Mouse (Mus musculus) lung, embryonic 14.5 days (tissue): ENCODE data around the gene Narfl. TPM values are rescaled to one million over a fixed set of nuclear protein-coding genes. Genes with fewer than 3 reads are reported as not detected.

Experiments used
- ATAC-seq: fragments of 200-750 bp; cut with Nextera tagmentation; 2 replicates; pipeline ENCODE4 v1.8.0; 2017; ENCODE audit warnings: mild to moderate bottlenecking, moderate TSS enrichment, moderate library complexity; ENCODE audit not compliant: insufficient read depth
- DNase-seq: peaks from one replicate; pipeline ENCODE4 v3.0.0-alpha.2; 2015
- H3K27ac ChIP-seq: fragments of 300-500 bp; sonication (generic); 2 replicates; pipeline ENCODE4 v1.5.1; 2014; ENCODE audit warnings: low read depth, mild to moderate bottlenecking, moderate library complexity
- H3K27me3 ChIP-seq: fragments of 300-500 bp; sonication (generic); 2 replicates; pipeline ENCODE4 v1.6.1; 2014; ENCODE audit warnings: low read length, control low read depth; ENCODE audit not compliant: insufficient read depth
- H3K36me3 ChIP-seq: fragments of 300-500 bp; sonication (generic); 2 replicates; pipeline ENCODE4 v1.6.1; 2014; ENCODE audit warnings: control low read depth; ENCODE audit not compliant: insufficient read depth
- H3K4me1 ChIP-seq: fragments of 300-500 bp; sonication (generic); 2 replicates; pipeline ENCODE4 v1.6.1; 2014; ENCODE audit warnings: antibody characterized with exemption, control low read depth; ENCODE audit not compliant: insufficient read depth
- H3K4me2 ChIP-seq: fragments of 300-500 bp; sonication (generic); 2 replicates; pipeline ENCODE4 v1.6.1; 2014; ENCODE audit warnings: mild to moderate bottlenecking
- H3K4me3 ChIP-seq: fragments of 300-500 bp; sonication (generic); 2 replicates; pipeline ENCODE4 v1.5.1; 2014; ENCODE audit warnings: low read depth, low read length
- H3K9ac ChIP-seq: fragments of 300-500 bp; sonication (generic); 2 replicates; pipeline ENCODE4 v1.6.1; 2014
- H3K9me3 ChIP-seq: fragments of 300-500 bp; sonication (generic); 2 replicates; pipeline ENCODE4 v1.6.1; 2016; ENCODE audit warnings: low read depth, low read length, control low read depth
- CTCF ChIP-seq: IDR thresholded peaks from 2 replicates; pipeline ENCODE4 v1.5.1; 2016; ENCODE audit warnings: antibody characterized with exemption, low read depth
- WGBS: fragments of 180-500 bp; shearing (Covaris S2); extraction: QIAGEN DNeasy Blood & Tissue Kit; methylation state at CpG from one replicate; pipeline ENCODE4 v1.1.7; 2014; 5-methylcytosine and 5-hydroxymethylcytosine counted together
- polyA plus RNA-seq: library from polyadenylated mRNA; unstranded; fragments of >200 nt; fragmentation: Nextera tagmentation; extraction: Ambion mirVana; gene quantifications from 2 replicates; pipeline ENCODE4 v1.2.1, GENCODE M21; 2014

Gene Narfl
- polyA plus RNA-seq, 1 experiment from 2014 or later = 25.6 TPM

DNA sequence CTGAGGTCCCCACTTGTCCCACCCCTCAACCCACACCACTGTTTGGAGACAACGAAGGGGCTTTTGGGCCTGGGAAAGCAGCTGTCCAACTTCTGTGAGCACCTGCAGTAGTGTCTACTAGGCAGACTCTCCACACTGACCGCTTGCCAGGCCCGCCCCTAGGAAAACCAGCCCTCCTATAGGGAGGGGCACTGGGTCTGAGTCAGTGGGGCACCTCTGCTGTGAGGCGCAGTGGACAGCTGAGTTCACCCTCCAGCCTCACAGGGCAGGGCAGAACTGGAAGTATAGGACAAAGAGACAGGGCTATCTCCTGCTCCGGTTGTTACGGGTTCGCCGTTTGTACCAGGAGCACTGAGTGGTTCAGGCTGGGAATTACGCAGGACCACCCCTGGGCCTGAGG, 19.3 kb upstream of the Narfl start, which contains the start of gene Msln:
Gene Msln (minus strand): TSS at position 138 of the 400 bp plus-strand sequence.
- no peak for TF ChIP-seq CTCF
- no peak within 1 kb of the TSS for H3K27ac ChIP-seq
- H3K4me2 ChIP-seq = no peak within 1 kb of the TSS
- H3K9me3 ChIP-seq = no peaks in the 10 kb centered on the region
- 76% methylated on average over 9 of the region's 9 CpGs for WGBS
- H3K27me3 ChIP-seq = no peaks in the 10 kb centered on the region
- H3K4me1 ChIP-seq = 0 out of 2 replicates have a peak, but pooled peaks cover 6% of the 10 kb centered on the region
- no peak within 1 kb of the TSS for H3K4me3 ChIP-seq
- H3K36me3 ChIP-seq = no peaks in the 10 kb centered on the region
- no peak within 1 kb of the TSS for H3K9ac ChIP-seq
- no peak for DNase-seq
- ATAC-seq = no peak

DNA sequence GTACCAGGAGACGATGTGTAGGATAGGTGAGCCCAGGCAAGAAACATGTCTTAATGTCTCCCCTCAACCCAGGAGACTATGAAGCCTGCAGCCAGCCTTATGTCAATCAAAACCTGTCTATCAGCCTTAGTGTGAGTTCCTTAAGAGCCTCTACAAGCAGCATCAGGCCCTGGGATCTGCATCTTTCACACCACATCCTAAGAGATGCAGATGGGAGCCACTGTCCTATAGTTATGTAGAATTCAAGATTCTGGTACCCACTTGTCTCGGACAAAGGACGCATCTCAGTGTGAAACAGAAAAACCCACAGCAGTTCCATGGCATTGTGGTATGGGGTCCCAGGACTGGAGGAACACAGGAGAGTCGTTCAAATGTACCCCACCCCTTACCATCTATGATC, 18.5 kb upstream of the Narfl start:
- no peak for ATAC-seq
- no peaks in the 10 kb centered on the region for H3K27me3 ChIP-seq
- 0 out of 2 replicates have a peak, but pooled peaks cover 6% of the 10 kb centered on the region for H3K4me1 ChIP-seq
- no peak overlapping the region for H3K4me2 ChIP-seq
- H3K4me3 ChIP-seq = no peak overlapping the region
- 65% methylated on average over 4 of the region's 4 CpGs for WGBS
- H3K9ac ChIP-seq = no peak overlapping the region
- no peaks in the 10 kb centered on the region for H3K36me3 ChIP-seq
- no peak for TF ChIP-seq CTCF
- H3K27ac ChIP-seq = 0 out of 2 replicates have a peak overlapping the region, but pooled peaks have one; percentile 3
- H3K9me3 ChIP-seq = no peaks in the 10 kb centered on the region
- DNase-seq = no peak

DNA sequence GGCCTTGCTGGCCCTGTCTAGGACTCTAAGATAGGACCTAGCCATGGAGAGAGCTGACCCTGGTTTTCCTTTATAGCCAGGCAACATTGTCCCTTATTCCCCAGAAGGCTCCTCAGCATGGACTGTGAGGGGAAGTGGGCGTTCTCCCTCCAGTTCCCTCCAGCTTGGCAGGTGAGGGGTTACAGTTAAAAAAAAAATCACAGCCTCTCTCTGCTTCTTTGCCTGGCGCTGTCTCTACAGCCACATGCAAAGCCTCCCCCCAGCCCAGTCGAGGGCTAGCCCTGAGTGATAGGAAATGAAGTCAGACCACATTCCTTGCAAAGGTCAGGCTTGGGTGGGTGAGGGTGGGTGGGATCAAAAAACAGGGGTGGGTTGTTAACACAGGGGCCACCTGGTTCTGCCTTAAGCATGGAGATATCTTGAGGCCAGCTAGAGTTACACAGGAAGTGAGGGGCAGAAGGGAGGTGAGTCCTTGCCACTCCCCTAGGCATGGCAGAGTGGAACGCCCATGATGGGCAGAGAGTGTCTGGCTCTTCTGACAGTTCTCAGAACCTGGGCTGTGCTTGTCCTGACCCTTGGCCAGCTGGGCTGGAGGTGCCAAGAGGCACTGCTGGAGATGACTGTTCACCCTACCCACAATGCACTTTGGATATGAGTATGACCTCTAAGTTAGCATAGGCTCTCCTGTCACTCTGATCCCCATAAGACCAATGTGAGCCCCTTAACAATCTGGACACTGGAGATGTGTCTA, 17.8 kb upstream of the Narfl start:
- Histone ChIP-seq H3K9me3 (no peaks in the 10 kb centered on the region), H3K9ac (no peak overlapping the region), H3K4me3 (no peak overlapping the region), H3K4me1 (0 out of 2 replicates have a peak, but pooled peaks cover 6% of the 10 kb centered on the region), H3K4me2 (no peak overlapping the region), H3K27me3 (no peaks in the 10 kb centered on the region), H3K36me3 (no peaks in the 10 kb centered on the region), H3K27ac (peak overlapping the region; percentile 61; the same call in 1 of the 2 replicates)
- WGBS = 12% methylated on average over 4 of the region's 4 CpGs
- DNase-seq (peak; percentile 34), ATAC-seq (peak; percentile 79)
- TF ChIP-seq CTCF = no peak

GRCm38 (mm10) chr17:25756378-25757242, 17.0 kb upstream of the Narfl start:
- peak overlapping the region; percentile 61; the same call in 1 of the 2 replicates for H3K27ac ChIP-seq
- H3K9ac ChIP-seq = no peak overlapping the region
- whole genome bisulfite sequencing = 62% methylated on average over 9 of the region's 9 CpGs
- no peaks in the 10 kb centered on the region for H3K27me3 ChIP-seq
- no peaks in the 10 kb centered on the region for H3K9me3 ChIP-seq
- H3K4me2 ChIP-seq = no peak overlapping the region
- H3K4me3 ChIP-seq = no peak overlapping the region
- no peak for TF ChIP-seq CTCF
- DNase-seq (no peak), ATAC-seq (no peak)
- no peaks in the 10 kb centered on the region for H3K36me3 ChIP-seq
- 0 out of 2 replicates have a peak, but pooled peaks cover 2% of the 10 kb centered on the region for H3K4me1 ChIP-seq

- ATAC-seq = no peak
- no peak for DNase-seq
- Histone ChIP-seq H3K4me3 (no peak overlapping the region), H3K9me3 (no peaks in the 10 kb centered on the region), H3K4me1 (0 out of 2 replicates have a peak, but pooled peaks cover 2% of the 10 kb centered on the region), H3K36me3 (no peaks in the 10 kb centered on the region), H3K27ac (no peak overlapping the region), H3K27me3 (no peaks in the 10 kb centered on the region), H3K9ac (no peak overlapping the region), H3K4me2 (no peak overlapping the region)
- 45% methylated on average over 3 of the region's 3 CpGs for WGBS
- TF ChIP-seq CTCF = no peak
Measured at GRCm38 (mm10) chr17:25757691-25758090, 15.9 kb upstream of the Narfl start.

DNA sequence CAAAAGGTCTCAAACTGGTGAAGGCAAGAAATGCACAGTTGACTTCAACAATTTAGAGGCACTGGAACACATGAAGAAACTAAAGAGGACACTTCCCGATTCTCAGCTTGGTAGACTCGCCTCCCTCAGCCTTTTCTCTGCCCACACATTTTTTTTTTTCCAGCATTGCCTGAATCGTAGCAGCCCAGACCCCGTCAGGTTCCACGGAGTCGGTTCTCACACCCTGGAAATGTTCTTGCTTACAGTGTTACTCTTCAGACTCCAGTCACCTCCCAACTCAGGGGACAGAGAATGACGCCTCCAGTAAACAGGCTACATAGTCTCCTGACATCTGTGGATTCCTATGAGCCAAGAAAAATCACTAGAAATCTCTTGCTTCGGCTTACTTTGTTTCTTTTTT, 13.4 kb upstream of the Narfl start:
- Histone ChIP-seq H3K27ac (no peak overlapping the region), H3K36me3 (no peaks in the 10 kb centered on the region), H3K9ac (no peak overlapping the region), H3K27me3 (no peaks in the 10 kb centered on the region), H3K4me3 (no peak overlapping the region), H3K4me2 (no peak overlapping the region), H3K9me3 (no peaks in the 10 kb centered on the region), H3K4me1 (0 out of 2 replicates have a peak, but pooled peaks cover 2% of the 10 kb centered on the region)
- DNase-seq (no peak), ATAC-seq (no peak)
- no peak for TF ChIP-seq CTCF
- WGBS = 67% methylated on average over 8 of the region's 8 CpGs

GRCm38 (mm10) chr17:25761561-25761970, 12.0 kb upstream of the Narfl start:
- WGBS = 16% methylated on average over 4 of the region's 4 CpGs
- no peak overlapping the region for H3K4me3 ChIP-seq

More at GRCm38 (mm10) chr17:25761561-25761970, 12.0 kb upstream of the Narfl start:
- no peaks in the 10 kb centered on the region for H3K27me3 ChIP-seq
- no peak overlapping the region for H3K9ac ChIP-seq
- no peaks in the 10 kb centered on the region for H3K9me3 ChIP-seq
- no peak for ATAC-seq
- H3K4me1 ChIP-seq = no peaks in the 10 kb centered on the region
- H3K36me3 ChIP-seq = no peaks in the 10 kb centered on the region
- no peak for DNase-seq
- no peak overlapping the region for H3K4me2 ChIP-seq
- TF ChIP-seq CTCF = no peak
- no peak overlapping the region for H3K27ac ChIP-seq
